Mouse (Mus musculus): ENCODE results near the gene Adh6b. TPM values are rescaled to one million over a fixed set of nuclear protein-coding genes. Genes with fewer than 3 reads are reported as not detected.
"Not testable (repeated sequence)": the region's sequence is repeated elsewhere in the genome, so short reads cannot be mapped to it uniquely, and the experiment has no call there.

The Adh6b gene
- polyA plus RNA-seq, 1 experiment: 0.05 TPM

- no peaks in the 10 kb centered on the region for H3K36me3 ChIP-seq (ENCODE audit: control insufficient read depth, insufficient read depth, low read length)
- no peak for TF ChIP-seq POLR2A (IDR thresholded peaks at IDR 0.05; ENCODE audit: control insufficient read depth, extremely low read depth, insufficient read depth, low read length, poor library complexity)
- no peak for TF ChIP-seq CTCF (IDR thresholded peaks at IDR 0.05; ENCODE audit: borderline replicate concordance, control insufficient read depth, extremely low read depth, insufficient read depth, low read length, poor library complexity)
- WGBS: 95% methylated on average over 11 of the region's 11 CpGs
- DNase-seq: no peak
- H3K27ac ChIP-seq (ENCODE audit: control insufficient read depth, insufficient read depth, low read length): no peak overlapping the region
- H3K4me1 ChIP-seq (replicated peaks; ENCODE audit: control insufficient read depth, insufficient read depth, low read length): no peaks in the 10 kb centered on the region
- no peak overlapping the region for H3K4me3 ChIP-seq (ENCODE audit: control insufficient read depth, insufficient read depth, low read length)
- no peaks in the 10 kb centered on the region for H3K27me3 ChIP-seq (ENCODE audit: control insufficient read depth, insufficient read depth, low read length)
These were observed 10.6 kb downstream of the Adh6b start for GRCm38 (mm10) chr3:138352012-138352809.

GRCm38 (mm10) chr3:138358856-138359255, 17.3 kb downstream of the Adh6b start:
- no peak for TF ChIP-seq CTCF (IDR thresholded peaks at IDR 0.05; ENCODE audit: borderline replicate concordance, control insufficient read depth, extremely low read depth, insufficient read depth, low read length, poor library complexity)
- no peak for TF ChIP-seq POLR2A (IDR thresholded peaks at IDR 0.05; ENCODE audit: control insufficient read depth, extremely low read depth, insufficient read depth, low read length, poor library complexity)
- H3K27ac ChIP-seq (ENCODE audit: control insufficient read depth, insufficient read depth, low read length): no peak overlapping the region

GRCm38 (mm10) chr3:138360721-138361120, 19.1 kb downstream of the Adh6b start:
- TF ChIP-seq CTCF (IDR thresholded peaks at IDR 0.05; ENCODE audit: borderline replicate concordance, control insufficient read depth, extremely low read depth, insufficient read depth, low read length, poor library complexity) (no peak), POLR2A (IDR thresholded peaks at IDR 0.05; ENCODE audit: control insufficient read depth, extremely low read depth, insufficient read depth, low read length, poor library complexity) (no peak)
- DNase-seq: no peak
- 93% methylated on average over 4 of the region's 4 CpGs for WGBS
- H3K4me3 ChIP-seq (ENCODE audit: control insufficient read depth, insufficient read depth, low read length): no peak overlapping the region
- H3K4me1 ChIP-seq (replicated peaks; ENCODE audit: control insufficient read depth, insufficient read depth, low read length): no peaks in the 10 kb centered on the region
- H3K27me3 ChIP-seq (ENCODE audit: control insufficient read depth, insufficient read depth, low read length): no peaks in the 10 kb centered on the region
- no peak overlapping the region for H3K27ac ChIP-seq (ENCODE audit: control insufficient read depth, insufficient read depth, low read length)
- no peaks in the 10 kb centered on the region for H3K36me3 ChIP-seq (ENCODE audit: control insufficient read depth, insufficient read depth, low read length)

More at GRCm38 (mm10) chr3:138358856-138359255, 17.3 kb downstream of the Adh6b start:
- no peak for DNase-seq
- 90% methylated on average over 7 of the region's 7 CpGs for WGBS
- H3K27me3 ChIP-seq (ENCODE audit: control insufficient read depth, insufficient read depth, low read length): no peaks in the 10 kb centered on the region
- H3K4me1 ChIP-seq (replicated peaks; ENCODE audit: control insufficient read depth, insufficient read depth, low read length): no peaks in the 10 kb centered on the region
- no peak overlapping the region for H3K4me3 ChIP-seq (ENCODE audit: control insufficient read depth, insufficient read depth, low read length)
- no peaks in the 10 kb centered on the region for H3K36me3 ChIP-seq (ENCODE audit: control insufficient read depth, insufficient read depth, low read length)

- Histone ChIP-seq H3K36me3 (ENCODE audit: control insufficient read depth, insufficient read depth, low read length) (no peaks in the 10 kb centered on the region), H3K27ac (ENCODE audit: control insufficient read depth, insufficient read depth, low read length) (no peak overlapping the region), H3K27me3 (ENCODE audit: control insufficient read depth, insufficient read depth, low read length) (no peaks in the 10 kb centered on the region), H3K4me3 (ENCODE audit: control insufficient read depth, insufficient read depth, low read length) (no peak overlapping the region), H3K4me1 (replicated peaks; ENCODE audit: control insufficient read depth, insufficient read depth, low read length) (no peaks in the 10 kb centered on the region)
- DNase-seq: no peak
- TF ChIP-seq CTCF (IDR thresholded peaks at IDR 0.05; ENCODE audit: borderline replicate concordance, control insufficient read depth, extremely low read depth, insufficient read depth, low read length, poor library complexity): no peak
- no peak for TF ChIP-seq POLR2A (IDR thresholded peaks at IDR 0.05; ENCODE audit: control insufficient read depth, extremely low read depth, insufficient read depth, low read length, poor library complexity)
- WGBS: 84% methylated on average over 2 of the region's 2 CpGs
These were observed 21.3 kb downstream of the Adh6b start for GRCm38 (mm10) chr3:138362920-138363319.

- Histone ChIP-seq H3K36me3 (ENCODE audit: control insufficient read depth, insufficient read depth, low read length) (no peaks in the 10 kb centered on the region), H3K27me3 (ENCODE audit: control insufficient read depth, insufficient read depth, low read length) (no peaks in the 10 kb centered on the region), H3K27ac (ENCODE audit: control insufficient read depth, insufficient read depth, low read length) (no peak overlapping the region), H3K4me1 (replicated peaks; ENCODE audit: control insufficient read depth, insufficient read depth, low read length) (no peaks in the 10 kb centered on the region), H3K4me3 (ENCODE audit: control insufficient read depth, insufficient read depth, low read length) (no peak overlapping the region)
- no peak for DNase-seq
- TF ChIP-seq POLR2A (IDR thresholded peaks at IDR 0.05; ENCODE audit: control insufficient read depth, extremely low read depth, insufficient read depth, low read length, poor library complexity) (no peak), CTCF (IDR thresholded peaks at IDR 0.05; ENCODE audit: borderline replicate concordance, control insufficient read depth, extremely low read depth, insufficient read depth, low read length, poor library complexity) (no peak)
- 88% methylated on average over 2 of the region's 2 CpGs for WGBS
These were observed 24.6 kb downstream of the Adh6b start for GRCm38 (mm10) chr3:138366181-138366580.

- no peak for DNase-seq
- Histone ChIP-seq H3K4me1 (replicated peaks; ENCODE audit: control insufficient read depth, insufficient read depth, low read length) (no peaks in the 10 kb centered on the region), H3K27me3 (ENCODE audit: control insufficient read depth, insufficient read depth, low read length) (no peaks in the 10 kb centered on the region), H3K27ac (ENCODE audit: control insufficient read depth, insufficient read depth, low read length) (no peak overlapping the region), H3K4me3 (ENCODE audit: control insufficient read depth, insufficient read depth, low read length) (no peak overlapping the region), H3K36me3 (ENCODE audit: control insufficient read depth, insufficient read depth, low read length) (no peaks in the 10 kb centered on the region)
- TF ChIP-seq CTCF (IDR thresholded peaks at IDR 0.05; ENCODE audit: borderline replicate concordance, control insufficient read depth, extremely low read depth, insufficient read depth, low read length, poor library complexity) (no peak), POLR2A (IDR thresholded peaks at IDR 0.05; ENCODE audit: control insufficient read depth, extremely low read depth, insufficient read depth, low read length, poor library complexity) (no peak)
- 82% methylated on average over 1 of the region's 1 CpGs for WGBS
These were observed 28.0 kb downstream of the Adh6b start for GRCm38 (mm10) chr3:138369546-138369945.

GRCm38 (mm10) chr3:138370289-138370688, 28.7 kb downstream of the Adh6b start:
- not testable (repeated sequence) for H3K36me3 ChIP-seq (ENCODE audit: control insufficient read depth, insufficient read depth, low read length); H3K4me1 ChIP-seq (replicated peaks; ENCODE audit: control insufficient read depth, insufficient read depth, low read length); H3K27ac ChIP-seq (ENCODE audit: control insufficient read depth, insufficient read depth, low read length); H3K4me3 ChIP-seq (ENCODE audit: control insufficient read depth, insufficient read depth, low read length); DNase-seq; H3K27me3 ChIP-seq (ENCODE audit: control insufficient read depth, insufficient read depth, low read length)
- 88% methylated on average over 4 of the region's 4 CpGs for WGBS

All from thymus, adult 2 months (tissue).